Mouse (Mus musculus): Measurements from ENCODE around the gene Mapk8ip1.

The Mapk8ip1 gene

DNA sequence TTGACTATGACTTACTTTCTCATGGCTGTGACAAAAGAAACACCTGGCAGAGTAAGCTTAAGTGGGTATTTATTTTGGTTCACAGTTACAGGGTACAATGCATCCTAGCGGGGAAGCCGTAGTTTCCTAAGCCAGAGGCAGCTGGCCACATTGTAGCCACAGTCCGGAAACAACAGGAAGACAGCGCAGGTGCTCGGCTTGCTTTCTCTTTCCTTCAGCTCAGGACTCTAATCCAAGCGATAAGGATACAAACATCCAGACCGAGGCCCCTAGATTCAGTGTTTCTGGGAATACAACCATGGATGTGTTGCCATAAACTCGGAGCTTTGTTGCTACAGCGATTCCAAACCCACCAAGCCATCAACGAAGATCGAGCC lies 27.6 kb downstream of the Mapk8ip1 start:
- DNase-seq (ENCODE audit: low spot score in 2 of 2) = no peak

- DNase-seq (ENCODE audit: low spot score in 2 of 2) = no peak
Observed at GRCm38 (mm10) chr2:92372767-92373436, 28.2 kb downstream of the Mapk8ip1 start.

- DNase-seq (ENCODE audit: low spot score in 2 of 2) = no peak
Observed at GRCm38 (mm10) chr2:92371971-92372690, 28.9 kb downstream of the Mapk8ip1 start.

- DNase-seq (ENCODE audit: low spot score in 2 of 2) = peak in 1 of 2 experiments; percentile 17
Observed at GRCm38 (mm10) chr2:92370821-92371805, 29.9 kb downstream of the Mapk8ip1 start.

- DNase-seq (ENCODE audit: low spot score in 2 of 2) = no peak
Observed at GRCm38 (mm10) chr2:92370375-92370774, 30.7 kb downstream of the Mapk8ip1 start.

GRCm38 (mm10) chr2:92367383-92368029 lies 33.6 kb downstream of the Mapk8ip1 start:
- no peak for DNase-seq (ENCODE audit: low spot score in 2 of 2)

GRCm38 (mm10) chr2:92365568-92365967 lies 35.5 kb downstream of the Mapk8ip1 start:
- DNase-seq (ENCODE audit: low spot score in 2 of 2) = no peak

DNA sequence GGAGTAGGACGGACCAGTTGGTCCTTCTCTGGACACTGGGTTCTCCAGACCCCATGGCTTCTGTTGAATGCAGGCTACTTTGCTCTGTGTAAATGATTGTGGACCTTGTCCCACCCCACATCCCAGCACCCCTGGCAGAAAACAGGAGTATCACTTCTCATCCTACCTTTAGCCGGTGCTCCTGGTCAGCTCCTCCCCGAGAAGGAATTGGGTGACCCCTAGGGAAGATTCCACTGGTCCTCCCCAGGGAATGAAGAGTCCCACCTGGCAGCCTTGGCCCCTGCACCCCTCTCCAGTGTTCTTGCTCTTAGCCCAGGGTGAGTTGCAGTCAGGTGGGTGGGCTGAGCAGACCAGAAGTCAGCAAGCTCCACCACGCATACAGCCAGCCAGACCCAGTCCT lies 37.0 kb downstream of the Mapk8ip1 start:
- no peak for DNase-seq (ENCODE audit: low spot score in 2 of 2)

DNA sequence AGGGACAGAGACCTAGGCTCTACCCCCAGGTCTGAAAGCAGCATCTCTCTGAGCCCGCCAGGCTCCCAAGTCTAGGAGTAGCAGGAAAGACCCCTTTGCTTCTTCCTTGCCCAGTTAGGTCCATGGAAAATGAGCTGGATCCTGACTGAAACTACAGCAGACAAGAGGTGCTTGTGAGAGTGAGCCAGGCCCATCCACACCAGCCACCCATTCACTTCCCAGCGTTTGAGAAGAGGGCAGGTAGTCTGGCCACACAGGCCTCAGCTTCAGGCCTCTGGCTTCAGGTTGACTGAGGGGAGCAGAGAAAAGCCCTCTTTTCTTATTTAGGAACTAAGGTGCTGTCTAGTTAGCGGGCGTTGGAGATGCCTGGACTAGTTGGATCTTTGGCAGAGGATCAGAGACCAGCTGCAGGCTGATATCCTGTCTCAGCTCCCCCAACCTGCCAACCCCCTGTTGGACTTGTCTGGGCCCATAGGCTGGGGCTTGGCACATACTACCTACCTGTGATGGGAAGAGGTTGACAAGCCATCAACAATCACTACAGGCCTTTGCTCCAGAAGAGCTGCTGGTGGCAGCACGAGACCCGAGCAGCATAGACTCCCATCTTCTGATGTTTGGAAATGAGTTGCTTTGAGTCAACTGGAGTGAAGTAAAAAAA lies 38.4 kb downstream of the Mapk8ip1 start:
- DNase-seq (ENCODE audit: low spot score in 2 of 2) = no peak

- no peak for DNase-seq (ENCODE audit: low spot score in 2 of 2)
Observed at GRCm38 (mm10) chr2:92361795-92362194, 39.3 kb downstream of the Mapk8ip1 start.

DNA sequence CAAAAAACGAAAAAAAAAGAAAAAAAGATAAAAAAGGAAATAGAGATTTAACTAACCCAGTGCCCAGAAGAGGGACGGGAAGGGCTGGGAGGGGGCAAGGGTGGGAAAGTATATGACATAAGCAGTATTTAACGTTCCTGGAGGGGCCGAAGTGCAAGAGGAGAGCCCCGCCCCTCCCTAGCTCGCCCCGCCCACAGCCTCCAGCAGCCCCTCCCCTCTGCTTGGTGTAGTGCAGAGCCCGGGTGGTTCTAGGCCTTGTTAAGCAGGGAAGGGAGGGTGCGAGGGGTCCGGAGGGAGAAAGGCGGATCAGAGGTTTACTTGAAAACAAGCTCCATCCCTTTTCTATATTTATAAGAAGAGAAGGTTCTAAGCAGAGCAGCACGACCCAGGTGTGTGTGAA lies 40.2 kb downstream of the Mapk8ip1 start:
- DNase-seq (ENCODE audit: low spot score in 2 of 2) = no peak

GRCm38 (mm10) chr2:92360186-92360823 lies 40.8 kb downstream of the Mapk8ip1 start:
- DNase-seq (ENCODE audit: low spot score in 2 of 2) = no peak

DNA sequence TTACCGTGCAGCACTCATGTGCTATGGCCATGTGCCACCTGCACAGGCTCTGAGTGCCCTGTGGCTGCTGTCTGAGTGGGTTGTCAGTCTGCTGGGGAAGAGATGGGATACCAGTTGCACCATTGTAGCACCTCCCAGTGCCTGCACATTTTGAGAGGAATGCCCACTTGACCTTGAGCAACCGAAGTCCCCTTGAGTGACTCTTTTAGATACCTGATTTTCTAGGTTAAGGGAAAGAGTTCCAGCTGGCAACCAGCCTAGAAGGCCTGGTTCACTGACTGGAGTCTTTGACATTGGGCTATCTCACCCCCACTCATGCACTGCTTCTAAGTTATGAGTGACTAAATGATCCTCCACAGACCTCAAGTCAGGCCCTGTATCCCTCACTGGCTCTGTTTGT lies 41.8 kb downstream of the Mapk8ip1 start:
- DNase-seq (ENCODE audit: low spot score in 2 of 2) = no peak

- DNase-seq (ENCODE audit: low spot score in 2 of 2) = no peak
Observed at GRCm38 (mm10) chr2:92354224-92354623, 46.8 kb downstream of the Mapk8ip1 start.

GRCm38 (mm10) chr2:92353402-92353801 lies 47.7 kb downstream of the Mapk8ip1 start:
- DNase-seq (ENCODE audit: low spot score in 2 of 2) = no peak

GRCm38 (mm10) chr2:92350686-92351085 lies 50.4 kb downstream of the Mapk8ip1 start:
- DNase-seq (ENCODE audit: low spot score in 2 of 2) = no peak

DNA sequence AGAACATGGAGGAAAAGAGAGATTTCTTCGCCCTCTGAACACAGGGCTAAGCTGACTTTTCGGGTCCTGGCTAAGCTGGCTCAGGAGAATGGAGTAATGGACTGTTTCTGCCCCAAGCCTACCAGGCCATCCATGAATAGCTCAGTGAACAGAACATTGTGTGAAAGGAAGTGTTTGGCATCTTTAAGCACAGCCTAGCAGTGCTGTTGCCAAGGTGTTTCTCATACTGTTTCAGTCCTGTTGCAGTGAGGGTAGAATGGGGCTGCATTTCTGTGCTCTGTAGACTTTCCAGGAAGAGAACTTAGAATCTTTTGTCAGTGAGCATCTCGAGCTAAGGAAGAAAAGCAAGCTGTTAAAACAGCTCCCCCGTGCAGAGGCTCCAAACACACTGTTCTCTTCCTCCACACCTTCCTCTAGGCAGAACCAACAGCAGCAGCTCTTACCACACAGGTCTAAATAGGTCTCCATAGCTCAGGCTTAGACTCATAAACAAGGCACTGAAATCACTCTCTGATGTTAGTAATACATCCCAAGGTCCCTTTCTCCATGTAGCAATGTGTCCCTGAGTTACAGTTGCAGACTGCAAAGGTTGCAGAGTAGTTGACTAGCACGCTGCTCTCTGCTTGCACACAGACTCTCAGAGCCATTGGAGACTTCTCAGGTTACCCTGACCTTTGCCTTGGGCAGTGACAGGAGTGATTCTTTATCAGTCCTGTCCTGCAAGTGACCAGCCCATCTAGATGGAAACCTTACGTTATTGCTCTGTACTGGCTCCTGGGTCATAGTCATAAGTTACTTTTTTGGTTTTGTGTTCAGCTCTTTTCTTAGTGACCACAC lies 51.3 kb downstream of the Mapk8ip1 start:
- no peak for DNase-seq (ENCODE audit: low spot score in 2 of 2)

GRCm38 (mm10) chr2:92347191-92347590 lies 53.9 kb downstream of the Mapk8ip1 start:
- DNase-seq (ENCODE audit: low spot score in 2 of 2) = no peak

DNA sequence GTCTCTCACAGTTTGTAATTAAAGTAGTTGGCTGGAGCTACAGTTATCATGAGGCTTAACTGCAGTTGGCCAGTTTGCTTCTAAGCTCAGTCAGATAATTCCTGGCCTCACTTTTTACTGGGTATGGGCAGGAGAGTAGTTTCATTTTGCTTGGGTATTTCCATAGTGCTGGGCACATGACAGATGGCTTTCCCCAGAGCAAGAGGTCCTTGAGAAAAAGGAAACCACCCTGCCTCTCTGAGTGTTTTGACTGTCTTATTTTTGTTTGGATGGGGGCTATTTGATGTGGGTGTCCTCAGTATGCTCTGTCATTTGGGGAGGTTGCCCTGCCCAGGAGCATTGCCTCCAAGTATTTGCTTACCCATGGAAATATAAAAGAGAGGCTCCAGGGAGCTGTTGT lies 58.6 kb downstream of the Mapk8ip1 start:
- no peak for DNase-seq (ENCODE audit: low spot score in 2 of 2)

Measured in natural killer cell, adult 2 months (primary cell).